Mouse (Mus musculus) forebrain, embryonic 14.5 days (tissue): ENCODE results near the gene Zbtb20. TPM values are rescaled to one million over a fixed set of nuclear protein-coding genes. Genes with fewer than 3 reads are reported as not detected.

Experiments used
- ATAC-seq: fragments of 200-750 bp; cut with Nextera tagmentation; 2 replicates; pipeline ENCODE4 v1.8.0; 2017; ENCODE audit warnings: mild to moderate bottlenecking, moderate library complexity
- DNase-seq: peaks from one replicate; pipeline ENCODE4 v3.0.0-alpha.2; 2015; ENCODE audit warnings: low spot score
- H3K27ac ChIP-seq: fragments of 300-500 bp; sonication (generic); 2 replicates; pipeline ENCODE4 v1.5.1; 2014; ENCODE audit warnings: low read depth, mild to moderate bottlenecking, control low read depth, low read length, moderate library complexity
- H3K27me3 ChIP-seq: fragments of 300-500 bp; sonication (generic); replicated peaks from 2 replicates; pipeline ENCODE4 v1.6.1; 2014; ENCODE audit warnings: low read length, control low read depth, mixed read lengths; ENCODE audit not compliant: control insufficient read depth, insufficient read depth
- H3K36me3 ChIP-seq: fragments of 300-500 bp; sonication (generic); 2 replicates; pipeline ENCODE4 v1.6.1; 2014; ENCODE audit warnings: low read length, control low read depth; ENCODE audit not compliant: control insufficient read depth, insufficient read depth
- H3K4me1 ChIP-seq: fragments of 300-500 bp; sonication (generic); 2 replicates; pipeline ENCODE4 v1.6.1; 2014; ENCODE audit warnings: antibody characterized with exemption, low read length, control low read depth; ENCODE audit not compliant: control insufficient read depth, insufficient read depth
- H3K4me2 ChIP-seq: fragments of 300-500 bp; sonication (generic); 2 replicates; pipeline ENCODE4 v1.6.1; 2014; ENCODE audit warnings: mild to moderate bottlenecking, control low read depth, low read length
- H3K4me3 ChIP-seq: fragments of 300-500 bp; sonication (generic); 2 replicates; pipeline ENCODE4 v1.5.1; 2014; ENCODE audit warnings: low read depth, low read length, control low read depth
- H3K9ac ChIP-seq: fragments of 300-500 bp; sonication (generic); 2 replicates; pipeline ENCODE4 v1.6.1; 2014; ENCODE audit warnings: mild to moderate bottlenecking, low read length, control low read depth, moderate library complexity
- H3K9me3 ChIP-seq: fragments of 300-500 bp; sonication (generic); replicated peaks from 2 replicates; pipeline ENCODE4 v1.6.1; 2016; ENCODE audit warnings: low read length, control low read depth, mixed read lengths; ENCODE audit not compliant: control insufficient read depth
- WGBS: fragments of 180-500 bp; shearing (Covaris S2); extraction: QIAGEN DNeasy Blood & Tissue Kit; methylation state at CpG from one replicate; pipeline ENCODE4 v1.1.7; 2014; 5-methylcytosine and 5-hydroxymethylcytosine counted together
- polyA plus RNA-seq: library from polyadenylated mRNA; unstranded; fragments of >200 nt; fragmentation: Nextera tagmentation; extraction: Ambion mirVana; gene quantifications from 2 replicates; pipeline ENCODE4 v1.2.1, GENCODE M21; 2014

Zbtb20 gene
- polyA plus RNA-seq, 1 experiment from 2014 or later = 41.0 TPM

GRCm38 (mm10) chr16:42900328-42900727, 24.6 kb downstream of the Zbtb20 start:
- ATAC-seq (no peak), DNase-seq (no peak)
- Histone ChIP-seq H3K27ac (no peak overlapping the region), H3K4me2 (no peak overlapping the region), H3K4me1 (no peaks in the 10 kb centered on the region), H3K9ac (no peak overlapping the region), H3K27me3 (no peaks in the 10 kb centered on the region), H3K4me3 (no peak overlapping the region), H3K36me3 (no peaks in the 10 kb centered on the region), H3K9me3 (no peaks in the 10 kb centered on the region)
- WGBS = 89% methylated on average over 1 of the region's 1 CpGs

GRCm38 (mm10) chr16:42907283-42907701, 31.6 kb downstream of the Zbtb20 start:
- DNase-seq = peak; percentile 59
- 13% methylated on average over 4 of the region's 4 CpGs for WGBS
- peak; percentile 78 for ATAC-seq

GRCm38 (mm10) chr16:42908381-42908780, 32.7 kb downstream of the Zbtb20 start:
- Histone ChIP-seq H3K4me3 (peak overlapping the region; percentile 6), H3K4me2 (peak overlapping the region; percentile 49), H3K9ac (no peak overlapping the region), H3K27me3 (no peaks in the 10 kb centered on the region), H3K4me1 (peaks cover 10% of the 10 kb centered on the region), H3K27ac (no peak overlapping the region), H3K36me3 (no peaks in the 10 kb centered on the region), H3K9me3 (no peaks in the 10 kb centered on the region)
- no peak for DNase-seq
- no peak for ATAC-seq

More at GRCm38 (mm10) chr16:42907283-42907701, 31.6 kb downstream of the Zbtb20 start:
- Histone ChIP-seq H3K36me3 (no peaks in the 10 kb centered on the region), H3K27ac (peak overlapping the region; percentile 72), H3K9me3 (no peaks in the 10 kb centered on the region), H3K4me3 (peak overlapping the region; percentile 11), H3K9ac (peak overlapping the region; percentile 51), H3K4me2 (peak overlapping the region; percentile 49), H3K4me1 (peaks cover 10% of the 10 kb centered on the region), H3K27me3 (no peaks in the 10 kb centered on the region)

- no peak overlapping the region for H3K27ac ChIP-seq
- ATAC-seq (no peak), DNase-seq (no peak)
- no peaks in the 10 kb centered on the region for H3K9me3 ChIP-seq
- peak overlapping the region; percentile 49 for H3K4me2 ChIP-seq
- H3K4me3 ChIP-seq = peak overlapping the region; percentile 12; the same call in 1 of the 2 replicates
- H3K36me3 ChIP-seq = no peaks in the 10 kb centered on the region
- H3K4me1 ChIP-seq = peaks cover 10% of the 10 kb centered on the region
- 61% methylated on average over 5 of the region's 5 CpGs for WGBS
- no peak overlapping the region for H3K9ac ChIP-seq
- no peaks in the 10 kb centered on the region for H3K27me3 ChIP-seq
These were observed 33.2 kb downstream of the Zbtb20 start for GRCm38 (mm10) chr16:42908896-42909295.

- Histone ChIP-seq H3K36me3 (no peaks in the 10 kb centered on the region), H3K27ac (0 out of 2 replicates have a peak overlapping the region, but pooled peaks have one; percentile 21), H3K9ac (peak overlapping the region; percentile 50), H3K27me3 (no peaks in the 10 kb centered on the region), H3K4me1 (peaks cover 10% of the 10 kb centered on the region), H3K4me3 (no peak overlapping the region), H3K4me2 (peak overlapping the region; percentile 42), H3K9me3 (no peaks in the 10 kb centered on the region)
- peak; percentile 62 for DNase-seq
- 19% methylated on average over 4 of the region's 4 CpGs for WGBS
- ATAC-seq = peak; percentile 24; the same call in 1 of the 2 replicates
These were observed 34.3 kb downstream of the Zbtb20 start for GRCm38 (mm10) chr16:42910016-42910415.

- Histone ChIP-seq H3K4me2 (0 out of 2 replicates have a peak overlapping the region, but pooled peaks have one; percentile 17), H3K9ac (no peak overlapping the region), H3K27me3 (no peaks in the 10 kb centered on the region), H3K36me3 (no peaks in the 10 kb centered on the region), H3K9me3 (no peaks in the 10 kb centered on the region), H3K27ac (no peak overlapping the region), H3K4me1 (peaks cover 10% of the 10 kb centered on the region), H3K4me3 (no peak overlapping the region)
- DNase-seq (peak; percentile 49), ATAC-seq (no peak)
- WGBS = 60% methylated on average over 3 of the region's 3 CpGs
These were observed 35.0 kb downstream of the Zbtb20 start for GRCm38 (mm10) chr16:42910716-42911115.

GRCm38 (mm10) chr16:42911326-42911725, 35.6 kb downstream of the Zbtb20 start:
- H3K9me3 ChIP-seq = no peaks in the 10 kb centered on the region
- no peaks in the 10 kb centered on the region for H3K27me3 ChIP-seq
- H3K4me3 ChIP-seq = no peak overlapping the region
- no peak for DNase-seq
- no peaks in the 10 kb centered on the region for H3K36me3 ChIP-seq
- peaks cover 10% of the 10 kb centered on the region for H3K4me1 ChIP-seq
- no peak overlapping the region for H3K9ac ChIP-seq
- no peak overlapping the region for H3K27ac ChIP-seq
- 55% methylated on average over 4 of the region's 4 CpGs for WGBS
- no peak for ATAC-seq
- H3K4me2 ChIP-seq = no peak overlapping the region

GRCm38 (mm10) chr16:42911815-42912214, 36.1 kb downstream of the Zbtb20 start:
- no peaks in the 10 kb centered on the region for H3K27me3 ChIP-seq
- no peak overlapping the region for H3K9ac ChIP-seq
- H3K4me2 ChIP-seq = no peak overlapping the region
- no peak for DNase-seq
- H3K9me3 ChIP-seq = no peaks in the 10 kb centered on the region
- H3K4me3 ChIP-seq = no peak overlapping the region
- H3K27ac ChIP-seq = no peak overlapping the region
- 75% methylated on average over 5 of the region's 5 CpGs for WGBS
- H3K36me3 ChIP-seq = no peaks in the 10 kb centered on the region
- H3K4me1 ChIP-seq = peaks cover 10% of the 10 kb centered on the region
- no peak for ATAC-seq

- DNase-seq (no peak), ATAC-seq (no peak)
- H3K27me3 ChIP-seq = no peaks in the 10 kb centered on the region
- H3K4me2 ChIP-seq = no peak overlapping the region
- H3K9ac ChIP-seq = no peak overlapping the region
- 64% methylated on average over 8 of the region's 8 CpGs for WGBS
- H3K36me3 ChIP-seq = no peaks in the 10 kb centered on the region
- H3K9me3 ChIP-seq = no peaks in the 10 kb centered on the region
- H3K4me1 ChIP-seq = peaks cover 7% of the 10 kb centered on the region
- no peak overlapping the region for H3K27ac ChIP-seq
- no peak overlapping the region for H3K4me3 ChIP-seq
These were observed 37.6 kb downstream of the Zbtb20 start for GRCm38 (mm10) chr16:42913291-42913690.
